In the genomic region with DNA sequence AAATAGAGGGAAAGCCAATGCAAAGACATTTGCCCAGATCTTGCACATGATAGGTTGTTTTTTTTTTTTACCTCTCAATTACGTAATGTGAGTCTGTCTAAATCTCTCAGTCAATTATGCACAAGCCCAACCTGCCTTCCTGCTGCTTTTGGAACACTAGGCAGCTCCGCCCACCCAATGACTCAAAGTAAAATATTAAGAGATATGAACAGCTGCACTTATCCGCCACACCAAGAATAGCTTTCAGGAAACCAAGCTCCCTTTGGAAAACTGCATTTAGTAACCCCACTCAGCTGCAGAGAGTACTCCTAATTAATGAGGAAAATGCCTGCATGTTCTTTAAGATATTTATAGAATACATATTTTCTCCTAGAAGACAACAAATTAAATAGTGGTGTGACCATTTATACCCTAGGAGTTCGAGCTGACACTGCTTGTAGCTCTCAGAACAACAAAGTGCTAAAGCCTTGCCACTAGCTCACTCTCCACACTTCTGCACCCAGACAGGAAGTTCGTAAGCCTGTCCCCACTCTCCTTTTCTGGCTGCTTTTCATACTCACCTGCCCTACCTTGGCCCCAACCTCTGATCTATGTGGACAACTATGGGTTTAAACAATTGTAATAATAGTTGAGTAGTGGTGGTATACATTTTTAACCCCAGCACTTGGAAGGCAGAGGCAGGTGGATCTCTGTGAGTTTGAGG, we compare ENCODE assay signal across 10 mouse cellular contexts. TPM values are rescaled to one million over a fixed set of nuclear protein-coding genes. Genes with fewer than 3 reads are reported as not detected.
DNase-seq lines count a peak whose midpoint lies in the region; ATAC-seq lines count a peak whose summit lies in the region.
"Had no signal": no experiment of that assay in that cellular context is flagged by ENCODE, and none has a peak within 500 bp of the region (broad histone marks: within the 10 kb centered on the region; RNA-seq: fewer than 3 reads in every experiment).

No protein-coding gene starts in this region.

- DNase-seq in embryonic facial prominence, embryonic 14.5 days (ENCODE audit: low spot score) = peak; percentile 83
- no peak for DNase-seq in embryonic facial prominence, embryonic 10.5 days (ENCODE audit: low spot score)
- DNase-seq in c-Kit-positive CD71-positive TER-119-negative erythroid progenitor cells, embryonic 14.5 days (ENCODE audit: low read depth) = peak; percentile 72
- peak; percentile 55 to 69 for DNase-seq in heart, postnatal 14 days
- no peak for DNase-seq in B cell, adult 2 months
- no peak for DNase-seq in spleen, postnatal 10 days (ENCODE audit: low spot score in 2 of 2)

- H3K27ac ChIP-seq in embryonic facial prominence, embryonic 14.5 days (replicated peaks; ENCODE audit: low read depth, low read length) = no peak overlapping the region
- H3K27ac ChIP-seq in embryonic facial prominence, embryonic 10.5 days (replicated peaks) = no peak overlapping the region
- H3K27ac ChIP-seq in liver, embryonic 15.5 days (replicated peaks) = peak overlapping the region; percentile 55
- H3K27ac ChIP-seq in forebrain, embryonic 16.5 days (ENCODE audit: low read length) = no peak overlapping the region
- H3K27ac ChIP-seq: embryonic facial prominence, embryonic 13.5 days; limb, embryonic 15.5 days had no signal

- 63% methylated on average over 5 of the region's 5 CpGs for WGBS in embryonic facial prominence, embryonic 14.5 days
- WGBS in embryonic facial prominence, embryonic 10.5 days = 86% methylated on average over 5 of the region's 5 CpGs
- whole genome bisulfite sequencing in liver, embryonic 15.5 days (ENCODE audit: insufficient replicate concordance) = 24% methylated on average over 5 of the region's 5 CpGs
- 78% methylated on average over 5 of the region's 5 CpGs for WGBS in forebrain, embryonic 16.5 days

- no peak for ATAC-seq in embryonic facial prominence, embryonic 14.5 days (ENCODE audit: low read depth)
- no peak; the same call in 1 of the 2 replicates for ATAC-seq in liver, embryonic 15.5 days (ENCODE audit: insufficient read depth)
- ATAC-seq in forebrain, embryonic 16.5 days = no peak

- peaks cover 30% of the 10 kb centered on the region for H3K4me1 ChIP-seq in embryonic facial prominence, embryonic 14.5 days (ENCODE audit: control insufficient read depth, insufficient read depth, low read length)
- H3K4me1 ChIP-seq in embryonic facial prominence, embryonic 10.5 days = peaks cover 34% of the 10 kb centered on the region
- H3K4me1 ChIP-seq in liver, embryonic 15.5 days (replicated peaks) = peaks cover 63% of the 10 kb centered on the region
- no peaks in the 10 kb centered on the region for H3K4me1 ChIP-seq in forebrain, embryonic 16.5 days (replicated peaks; ENCODE audit: control insufficient read depth, insufficient read depth, low read length)

- no peaks in the 10 kb centered on the region for H3K36me3 ChIP-seq in embryonic facial prominence, embryonic 14.5 days (ENCODE audit: control insufficient read depth, insufficient read depth, low read length)
- H3K36me3 ChIP-seq in embryonic facial prominence, embryonic 10.5 days (replicated peaks) = no peaks in the 10 kb centered on the region
- H3K36me3 ChIP-seq in liver, embryonic 15.5 days (replicated peaks) = no peaks in the 10 kb centered on the region
- no peaks in the 10 kb centered on the region for H3K36me3 ChIP-seq in forebrain, embryonic 16.5 days (ENCODE audit: control insufficient read depth, insufficient read depth)
- H3K36me3 ChIP-seq: embryonic facial prominence, embryonic 13.5 days; limb, embryonic 15.5 days had no signal

- H3K4me2 ChIP-seq in embryonic facial prominence, embryonic 14.5 days (ENCODE audit: low read depth, low read length) = no peak overlapping the region
- H3K4me2 ChIP-seq in liver, embryonic 15.5 days = peak overlapping the region; percentile 50
- H3K4me2 ChIP-seq in forebrain, embryonic 16.5 days (ENCODE audit: low read length) = no peak overlapping the region
- H3K4me2 ChIP-seq: embryonic facial prominence, embryonic 13.5 days; limb, embryonic 15.5 days had no signal

- H3K4me3 ChIP-seq in embryonic facial prominence, embryonic 14.5 days (ENCODE audit: low read depth, low read length) = no peak overlapping the region
- no peak overlapping the region for H3K4me3 ChIP-seq in embryonic facial prominence, embryonic 10.5 days
- no peak overlapping the region for H3K4me3 ChIP-seq in liver, embryonic 15.5 days (replicated peaks)
- H3K4me3 ChIP-seq in forebrain, embryonic 16.5 days (replicated peaks; ENCODE audit: low read length) = no peak overlapping the region
- H3K4me3 ChIP-seq: embryonic facial prominence, embryonic 13.5 days; limb, embryonic 15.5 days had no signal

- no peak overlapping the region for H3K9ac ChIP-seq in embryonic facial prominence, embryonic 14.5 days (ENCODE audit: low read depth, low read length)
- H3K9ac ChIP-seq in liver, embryonic 15.5 days = no peak overlapping the region
- no peak overlapping the region for H3K9ac ChIP-seq in forebrain, embryonic 16.5 days (replicated peaks; ENCODE audit: low read depth, low read length)
- H3K9ac ChIP-seq: embryonic facial prominence, embryonic 13.5 days; limb, embryonic 15.5 days had no signal

- no peaks in the 10 kb centered on the region for H3K27me3 ChIP-seq in embryonic facial prominence, embryonic 14.5 days (replicated peaks; ENCODE audit: control insufficient read depth, insufficient read depth, low read length)
- no peaks in the 10 kb centered on the region for H3K27me3 ChIP-seq in embryonic facial prominence, embryonic 10.5 days (replicated peaks; ENCODE audit: low read depth, poor library complexity, severe bottlenecking)
- H3K27me3 ChIP-seq in liver, embryonic 15.5 days = no peaks in the 10 kb centered on the region
- no peaks in the 10 kb centered on the region for H3K27me3 ChIP-seq in forebrain, embryonic 16.5 days (replicated peaks; ENCODE audit: control insufficient read depth, insufficient read depth, low read length)
- H3K27me3 ChIP-seq: embryonic facial prominence, embryonic 13.5 days; limb, embryonic 15.5 days had no signal

- no peaks in the 10 kb centered on the region for H3K9me3 ChIP-seq in embryonic facial prominence, embryonic 14.5 days (ENCODE audit: control insufficient read depth, low read length)
- no peaks in the 10 kb centered on the region for H3K9me3 ChIP-seq in embryonic facial prominence, embryonic 10.5 days
- H3K9me3 ChIP-seq in liver, embryonic 15.5 days (replicated peaks) = no peaks in the 10 kb centered on the region
- H3K9me3 ChIP-seq in forebrain, embryonic 16.5 days (ENCODE audit: control insufficient read depth, low read length) = no peaks in the 10 kb centered on the region
- H3K9me3 ChIP-seq: embryonic facial prominence, embryonic 13.5 days; limb, embryonic 15.5 days had no signal

- intact Hi-C loops in heart, postnatal 14 days (cut with DNase I) = loop anchor here (2.0 kb wide), 1 partner anchor 24 kb away; a partner anchor contains a TSS

RNA-seq across cellular contexts. Expression of a gene that starts 25.2 kb away (rescaled TPM):
- polyA plus RNA-seq in embryonic facial prominence, embryonic 14.5 days (2014; fragmentation: Nextera tagmentation; extraction: Ambion mirVana) = 25.9 and 29.2 TPM in 2 replicates
- polyA plus RNA-seq in embryonic facial prominence, embryonic 10.5 days (2016; fragmentation: Nextera tagmentation; extraction: Ambion mirVana) = 25.5 and 26.1 TPM in 2 replicates
- total RNA-seq in heart, postnatal 14 days (2021) = 10 to 100 TPM; 48.6 to 52.5 TPM
- 5.5 and 5.8 TPM in 2 replicates for polyA plus RNA-seq in liver, embryonic 15.5 days (2015; fragmentation: Nextera tagmentation; extraction: Ambion mirVana)
- polyA plus RNA-seq in forebrain, embryonic 16.5 days (2015; fragmentation: Nextera tagmentation; extraction: Ambion mirVana) = 3.7 and 3.9 TPM in 2 replicates

RNA-seq across cellular contexts. Expression of a gene that starts 56.7 kb away (rescaled TPM):
- polyA plus RNA-seq in embryonic facial prominence, embryonic 14.5 days (2014; fragmentation: Nextera tagmentation; extraction: Ambion mirVana) = 16.7 and 19.8 TPM in 2 replicates
- polyA plus RNA-seq in embryonic facial prominence, embryonic 10.5 days (2016; fragmentation: Nextera tagmentation; extraction: Ambion mirVana) = 19.9 and 21.6 TPM in 2 replicates
- 10 to 100 TPM; 14.8 to 15.9 TPM for total RNA-seq in heart, postnatal 14 days (2021)
- 7.6 and 8.0 TPM in 2 replicates for polyA plus RNA-seq in liver, embryonic 15.5 days (2015; fragmentation: Nextera tagmentation; extraction: Ambion mirVana)
- 28.5 and 28.6 TPM in 2 replicates for polyA plus RNA-seq in forebrain, embryonic 16.5 days (2015; fragmentation: Nextera tagmentation; extraction: Ambion mirVana)

Comparison
In these comparisons a context has a peak if more than half of its experiments do, and no peak if none do; other contexts are left out.
1. DNase-seq: peak in embryonic facial prominence, embryonic 14.5 days (single experiment), c-Kit-positive CD71-positive TER-119-negative erythroid progenitor cells, embryonic 14.5 days (single experiment) and heart, postnatal 14 days (2 of 2); none in embryonic facial prominence, embryonic 10.5 days (single experiment), B cell, adult 2 months (0 of 2) and spleen, postnatal 10 days (0 of 2).